Mouse (Mus musculus) neural tube, embryonic 12.5 days (tissue): ENCODE measurements around the gene Clstn3. TPM values are rescaled to one million over a fixed set of nuclear protein-coding genes. Genes with fewer than 3 reads are reported as not detected.
A peak's percentile ranks its signal among the peaks of the same experiment; 100 is the strongest.
"Not testable (repeated sequence)": the region's sequence is repeated elsewhere in the genome, so short reads cannot be mapped to it uniquely, and the experiment has no call there.

Experiments used
- ATAC-seq: fragments of 200-750 bp; cut with Nextera tagmentation; 2 replicates; pipeline ENCODE4 v1.8.0; 2017; ENCODE audit warnings: low read depth, mild to moderate bottlenecking, moderate TSS enrichment, moderate library complexity; ENCODE audit not compliant: low FRiP score
- H3K27ac ChIP-seq: fragments of 300-500 bp; sonication (generic); 2 replicates; pipeline ENCODE4 v1.5.1; 2016
- H3K27me3 ChIP-seq: fragments of 300-500 bp; sonication (generic); replicated peaks from 2 replicates; pipeline ENCODE4 v1.6.1; 2016; ENCODE audit warnings: mild to moderate bottlenecking
- H3K36me3 ChIP-seq: fragments of 300-500 bp; sonication (generic); 2 replicates; pipeline ENCODE4 v1.6.1; 2016; ENCODE audit warnings: mild to moderate bottlenecking
- H3K4me1 ChIP-seq: fragments of 300-500 bp; sonication (generic); 2 replicates; pipeline ENCODE4 v1.6.1; 2016
- H3K4me2 ChIP-seq: fragments of 300-500 bp; sonication (generic); replicated peaks from 2 replicates; pipeline ENCODE4 v1.6.1; 2016; ENCODE audit warnings: mild to moderate bottlenecking
- H3K4me3 ChIP-seq: fragments of 300-500 bp; sonication (generic); 2 replicates; pipeline ENCODE4 v1.5.1; 2016
- H3K9ac ChIP-seq: fragments of 300-500 bp; sonication (generic); 2 replicates; pipeline ENCODE4 v1.6.1; 2016; ENCODE audit warnings: mild to moderate bottlenecking
- H3K9me3 ChIP-seq: fragments of 300-500 bp; sonication (generic); 2 replicates; pipeline ENCODE4 v1.6.1; 2016; ENCODE audit warnings: mild to moderate bottlenecking
- WGBS: fragments of 180-500 bp; shearing (Covaris S2); methylation state at CpG from one replicate; pipeline ENCODE4 v1.1.7; 2016; 5-methylcytosine and 5-hydroxymethylcytosine counted together
- polyA plus RNA-seq: library from polyadenylated mRNA; unstranded; fragments of >200 nt; fragmentation: Nextera tagmentation; extraction: Ambion mirVana; gene quantifications from 2 replicates; pipeline ENCODE4 v1.2.1, GENCODE M21; 2016

The Clstn3 gene
- polyA plus RNA-seq, 1 experiment from 2014 or later: 39.7 TPM

DNA sequence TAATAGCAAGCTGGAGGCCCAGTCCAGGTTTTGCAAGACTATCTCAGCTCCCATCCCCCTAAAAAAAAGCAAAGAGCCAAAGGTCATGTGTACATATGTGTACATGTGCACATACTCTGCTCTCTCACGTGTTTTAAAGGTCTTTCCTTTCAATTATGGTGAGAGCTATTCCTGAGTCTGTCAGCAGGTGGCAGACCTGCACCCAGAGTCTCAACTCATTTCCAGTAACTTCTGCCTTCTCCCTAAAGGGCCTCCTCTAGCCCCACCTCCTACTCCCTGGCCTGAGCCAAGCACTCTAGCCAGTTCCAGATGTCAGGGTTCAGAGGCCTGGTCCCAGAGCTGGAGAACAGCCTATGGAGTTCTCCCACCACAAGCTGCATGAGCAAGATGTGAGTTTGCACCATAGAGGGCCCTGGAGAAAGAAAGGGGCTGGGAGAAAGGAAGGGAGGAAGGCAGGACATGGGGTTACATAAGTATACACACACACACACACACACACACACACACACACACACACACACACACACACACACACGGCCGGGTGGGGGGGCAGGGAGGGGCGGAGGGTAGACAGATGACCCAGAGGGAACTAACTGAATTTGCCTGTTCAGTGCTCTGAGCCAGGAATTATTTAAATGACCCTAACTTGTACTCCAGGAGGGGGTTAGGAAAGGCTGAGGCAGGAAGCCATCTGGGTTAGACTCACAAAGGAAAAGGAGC is 28.4 kb upstream of the Clstn3 start, which contains the start of gene C1rl:
TSS of gene C1rl (plus strand) at position 272 of the 720 bp plus-strand sequence.
- Histone ChIP-seq H3K4me1 (no peaks in the 10 kb centered on the region; the same call in 1 of the 2 replicates), H3K27ac (no peak within 1 kb of the TSS), H3K36me3 (no peaks in the 10 kb centered on the region), H3K27me3 (no peaks in the 10 kb centered on the region), H3K9me3 (no peaks in the 10 kb centered on the region), H3K4me2 (no peak within 1 kb of the TSS), H3K4me3 (no peak within 1 kb of the TSS), H3K9ac (no peak within 1 kb of the TSS)
- 61% methylated on average over 4 of the region's 4 CpGs for WGBS
- ATAC-seq: peak; percentile 82

DNA sequence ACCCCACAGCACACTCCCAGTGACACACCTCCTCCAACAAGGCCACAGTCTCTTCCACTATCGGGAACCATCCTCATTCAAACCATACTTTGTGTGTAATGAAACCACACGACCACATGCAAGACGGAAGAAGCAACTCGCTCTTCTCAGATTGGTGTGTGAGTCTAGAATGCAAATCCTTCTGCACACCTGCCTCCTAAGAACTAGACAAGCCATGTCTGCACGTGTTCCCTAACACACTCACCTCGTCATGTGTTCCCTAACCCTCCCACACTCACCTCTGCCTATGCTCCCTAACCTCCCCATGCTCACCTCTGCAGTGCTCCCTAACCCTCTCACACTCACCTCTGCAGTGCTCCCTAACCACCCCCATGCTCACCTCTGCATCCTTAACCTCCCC is 26.8 kb upstream of the Clstn3 start:
- ATAC-seq: no peak
- 83% methylated on average over 6 of the region's 6 CpGs for WGBS
- no peaks in the 10 kb centered on the region; the same call in 1 of the 2 replicates for H3K4me1 ChIP-seq
- no peak overlapping the region for H3K9ac ChIP-seq
- H3K4me2 ChIP-seq: no peak overlapping the region
- H3K36me3 ChIP-seq: no peaks in the 10 kb centered on the region
- H3K27ac ChIP-seq: no peak overlapping the region
- no peaks in the 10 kb centered on the region for H3K9me3 ChIP-seq
- H3K27me3 ChIP-seq: no peaks in the 10 kb centered on the region
- no peak overlapping the region for H3K4me3 ChIP-seq

DNA sequence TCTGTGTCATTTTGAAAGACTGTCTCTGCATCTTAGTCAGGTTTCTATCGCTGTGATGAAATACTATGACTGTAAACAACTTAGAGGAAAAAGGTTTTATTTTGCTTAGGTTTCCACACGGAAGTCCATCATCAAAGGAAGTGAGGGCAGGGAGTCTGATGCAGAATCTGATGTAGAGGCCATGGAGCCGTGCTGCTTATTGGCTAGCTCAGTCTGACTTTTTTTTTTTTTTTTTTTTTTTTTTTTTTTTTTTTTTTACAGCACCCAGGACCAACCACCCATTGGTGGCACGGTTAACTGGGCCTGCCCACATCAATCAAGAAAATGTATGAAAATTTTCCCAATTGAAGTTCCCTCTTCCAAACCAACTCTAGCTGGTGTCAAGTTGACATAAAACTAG is 24.4 kb upstream of the Clstn3 start:
- Histone ChIP-seq H3K27me3 (no peaks in the 10 kb centered on the region), H3K9me3 (no peaks in the 10 kb centered on the region), H3K36me3 (no peaks in the 10 kb centered on the region), H3K9ac (no peak overlapping the region), H3K4me2 (no peak overlapping the region), H3K4me3 (no peak overlapping the region), H3K4me1 (no peaks in the 10 kb centered on the region; the same call in 1 of the 2 replicates), H3K27ac (no peak overlapping the region)
- no peak for ATAC-seq
- 83% methylated on average over 4 of the region's 4 CpGs for WGBS

DNA sequence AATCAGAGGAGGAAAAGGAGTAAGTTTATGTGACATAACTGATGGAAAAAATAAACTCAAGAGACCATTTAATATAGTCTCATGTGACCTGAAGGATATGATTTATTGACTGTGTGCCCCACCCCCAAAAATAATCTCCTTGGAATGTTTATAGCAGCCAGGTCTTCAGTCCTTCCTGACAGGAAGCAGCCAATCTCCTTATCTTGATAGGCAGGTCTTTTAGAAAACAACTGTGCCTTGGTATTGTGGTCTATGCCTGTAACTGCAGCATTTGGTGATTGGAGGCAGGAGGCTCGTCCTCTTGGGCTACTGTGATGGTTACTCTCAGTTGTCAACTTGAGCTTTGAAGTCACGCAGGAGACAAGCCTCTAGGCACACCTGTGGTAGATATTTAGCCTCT is 22.9 kb upstream of the Clstn3 start:
- no peaks in the 10 kb centered on the region for H3K36me3 ChIP-seq
- WGBS: 64% methylated on average over 2 of the region's 2 CpGs
- H3K27ac ChIP-seq: no peak overlapping the region
- H3K4me1 ChIP-seq: no peaks in the 10 kb centered on the region
- ATAC-seq: no peak
- no peak overlapping the region for H3K4me2 ChIP-seq
- no peak overlapping the region for H3K9ac ChIP-seq
- H3K4me3 ChIP-seq: no peak overlapping the region
- H3K9me3 ChIP-seq: no peaks in the 10 kb centered on the region
- H3K27me3 ChIP-seq: no peaks in the 10 kb centered on the region

DNA sequence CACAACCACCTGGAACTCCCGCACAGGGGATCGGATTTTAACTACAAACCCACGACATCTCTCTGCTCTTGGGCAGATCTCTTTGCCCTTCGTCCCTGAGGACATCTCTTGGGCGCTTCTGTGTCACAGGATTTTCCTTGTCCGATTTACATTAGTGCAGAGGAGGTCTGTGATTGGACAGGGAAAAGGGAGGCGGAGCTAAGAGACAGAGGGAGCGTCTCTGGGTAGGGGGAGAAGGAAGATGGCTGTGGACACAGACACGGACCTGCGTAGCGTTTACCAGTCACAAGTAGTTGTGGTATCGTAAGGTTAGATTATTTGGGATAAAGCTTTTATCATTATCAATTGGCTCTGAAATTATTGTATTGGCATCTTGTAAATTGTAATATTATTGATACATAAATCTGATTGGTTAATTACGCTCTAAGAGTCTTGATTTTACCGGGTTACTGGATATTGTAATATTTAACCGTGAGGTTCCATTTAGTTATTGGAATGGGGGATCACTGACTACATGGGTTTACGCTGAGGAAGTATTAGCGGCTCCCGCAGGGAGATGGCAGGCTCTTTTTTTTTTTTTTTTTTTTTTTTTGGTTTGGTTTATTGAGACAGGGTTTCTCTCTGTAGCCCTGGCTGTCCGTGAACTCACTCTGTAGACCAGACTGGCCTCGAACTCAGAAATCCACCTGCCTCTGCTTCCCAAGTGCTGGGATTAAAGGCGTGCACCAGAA is 21.0 kb upstream of the Clstn3 start:
- Histone ChIP-seq H3K36me3 (no peaks in the 10 kb centered on the region), H3K4me2 (peak overlapping the region; percentile 45), H3K4me3 (0 out of 2 replicates have a peak overlapping the region, but pooled peaks have one; percentile 9), H3K27me3 (no peaks in the 10 kb centered on the region), H3K9ac (no peak overlapping the region), H3K27ac (no peak overlapping the region), H3K9me3 (no peaks in the 10 kb centered on the region), H3K4me1 (no peaks in the 10 kb centered on the region)
- 32% methylated on average over 21 of the region's 21 CpGs for WGBS
- ATAC-seq: peak; percentile 93

DNA sequence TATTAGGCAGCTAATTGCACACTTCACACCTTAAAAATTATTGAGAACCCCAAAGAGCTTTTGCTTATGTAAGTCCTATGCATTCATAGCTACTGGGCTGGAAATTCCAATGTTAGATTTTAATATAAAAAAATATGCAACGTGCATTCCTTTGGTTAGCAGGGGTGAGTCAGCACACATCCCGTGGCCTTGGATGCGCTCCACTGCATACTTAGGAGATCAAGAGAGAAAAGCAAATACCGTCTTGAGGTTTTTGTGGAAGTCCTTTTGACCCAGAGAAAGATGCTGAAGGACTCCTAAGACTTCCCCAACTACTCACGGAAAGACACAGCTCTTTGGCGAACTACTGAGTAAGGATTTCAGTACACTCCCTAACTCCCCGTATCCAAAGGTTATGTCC is 20.3 kb upstream of the Clstn3 start:
- Histone ChIP-seq H3K27ac (no peak overlapping the region), H3K27me3 (no peaks in the 10 kb centered on the region), H3K36me3 (no peaks in the 10 kb centered on the region), H3K4me1 (no peaks in the 10 kb centered on the region), H3K4me3 (no peak overlapping the region), H3K9ac (no peak overlapping the region), H3K9me3 (no peaks in the 10 kb centered on the region), H3K4me2 (peak overlapping the region; percentile 45)
- ATAC-seq: no peak
- WGBS: 91% methylated on average over 7 of the region's 7 CpGs

DNA sequence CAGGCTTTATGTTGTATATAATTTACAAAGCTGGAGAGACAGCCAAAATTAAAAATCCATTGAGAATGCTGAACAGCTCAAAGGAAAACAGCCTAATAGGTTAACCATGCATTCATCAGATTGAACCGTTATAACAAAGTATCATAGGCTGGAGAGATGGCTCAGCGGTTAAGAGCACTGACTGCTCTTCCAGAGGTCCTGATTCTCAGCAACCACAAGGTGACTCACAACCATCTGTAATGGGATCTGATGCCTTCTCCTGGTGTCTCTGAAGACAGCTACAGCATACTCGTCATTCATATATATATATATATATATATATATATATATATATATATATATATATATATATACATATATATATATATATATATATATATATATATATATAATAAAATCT is 19.2 kb upstream of the Clstn3 start:
- ATAC-seq, H3K27me3 ChIP-seq, H3K36me3 ChIP-seq, H3K4me2 ChIP-seq, H3K27ac ChIP-seq, H3K9ac ChIP-seq, H3K4me1 ChIP-seq, H3K9me3 ChIP-seq, H3K4me3 ChIP-seq: not testable (repeated sequence)
- WGBS: 87% methylated on average over 3 of the region's 3 CpGs

DNA sequence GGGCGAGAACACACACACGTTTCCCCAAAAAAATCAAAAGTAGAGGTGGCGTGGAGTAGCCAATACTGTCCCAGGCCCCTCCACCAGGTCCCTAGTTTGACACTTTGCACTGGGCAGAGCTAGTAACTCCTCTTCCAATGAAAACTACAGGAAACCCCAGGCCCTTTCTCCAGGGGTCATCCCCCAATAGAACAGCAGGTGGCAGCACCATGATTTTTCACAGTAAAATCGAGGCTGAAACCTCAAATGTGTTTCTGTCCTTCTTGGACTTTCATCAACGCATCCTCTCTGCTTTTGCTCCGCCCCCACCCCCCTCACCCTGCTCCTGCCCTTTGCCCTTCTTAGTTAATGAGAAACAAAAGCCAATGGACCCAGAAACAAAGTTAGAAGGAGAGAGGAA is 17.0 kb upstream of the Clstn3 start:
- Histone ChIP-seq H3K9me3 (no peaks in the 10 kb centered on the region), H3K36me3 (no peaks in the 10 kb centered on the region), H3K27ac (no peak overlapping the region), H3K9ac (no peak overlapping the region), H3K27me3 (no peaks in the 10 kb centered on the region), H3K4me2 (no peak overlapping the region), H3K4me1 (no peaks in the 10 kb centered on the region), H3K4me3 (no peak overlapping the region)
- WGBS: 25% methylated on average over 6 of the region's 6 CpGs
- ATAC-seq: no peak; the same call in 1 of the 2 replicates

DNA sequence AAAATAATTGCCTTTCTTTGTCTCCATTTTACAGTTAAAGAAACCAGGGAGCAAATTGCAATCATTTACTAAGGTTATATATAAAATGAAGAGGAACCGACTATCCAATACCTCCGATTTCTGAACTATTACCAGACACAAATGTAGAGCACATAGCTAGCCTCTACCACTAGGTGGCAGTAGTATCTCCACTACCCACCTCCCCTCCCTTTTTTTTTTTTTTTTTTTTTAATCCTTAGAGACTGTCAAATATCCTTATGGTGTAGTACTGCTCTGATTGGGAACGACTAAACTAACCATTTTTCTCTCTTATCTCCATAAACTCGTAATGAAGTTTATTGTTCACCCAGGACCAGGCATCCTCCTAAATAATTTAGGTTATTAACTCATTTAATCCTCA is 15.7 kb upstream of the Clstn3 start:
- Histone ChIP-seq H3K27me3 (no peaks in the 10 kb centered on the region), H3K4me3 (no peak overlapping the region), H3K36me3 (no peaks in the 10 kb centered on the region), H3K9ac (no peak overlapping the region), H3K27ac (no peak overlapping the region), H3K4me1 (no peaks in the 10 kb centered on the region), H3K9me3 (no peaks in the 10 kb centered on the region), H3K4me2 (no peak overlapping the region)
- WGBS: 61% methylated on average over 4 of the region's 4 CpGs
- no peak for ATAC-seq

DNA sequence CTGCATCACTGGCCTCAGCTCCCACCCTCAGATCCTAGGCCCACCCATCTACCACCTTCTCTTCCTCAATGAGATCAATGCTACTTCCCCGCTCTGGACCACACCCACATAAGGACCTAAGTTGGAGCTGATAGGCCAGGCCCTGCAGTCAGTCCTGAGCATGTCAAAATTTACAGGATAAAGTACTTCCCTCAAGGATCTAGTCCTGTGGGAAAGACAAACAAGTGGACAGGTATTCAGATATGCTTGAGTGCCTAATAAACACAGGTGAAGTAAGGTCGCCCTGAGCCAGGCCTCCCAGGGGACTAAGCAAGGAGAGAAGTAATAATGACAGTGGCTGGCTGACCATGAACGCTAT is 15.0 kb upstream of the Clstn3 start:
- H3K4me3 ChIP-seq: no peak overlapping the region
- no peaks in the 10 kb centered on the region for H3K36me3 ChIP-seq
- no peak overlapping the region for H3K9ac ChIP-seq
- no peak overlapping the region for H3K4me2 ChIP-seq
- no peaks in the 10 kb centered on the region for H3K27me3 ChIP-seq
- ATAC-seq: peak; percentile 22; the same call in 1 of the 2 replicates
- H3K4me1 ChIP-seq: no peaks in the 10 kb centered on the region
- 92% methylated on average over 3 of the region's 3 CpGs for WGBS
- no peak overlapping the region for H3K27ac ChIP-seq
- no peaks in the 10 kb centered on the region for H3K9me3 ChIP-seq

DNA sequence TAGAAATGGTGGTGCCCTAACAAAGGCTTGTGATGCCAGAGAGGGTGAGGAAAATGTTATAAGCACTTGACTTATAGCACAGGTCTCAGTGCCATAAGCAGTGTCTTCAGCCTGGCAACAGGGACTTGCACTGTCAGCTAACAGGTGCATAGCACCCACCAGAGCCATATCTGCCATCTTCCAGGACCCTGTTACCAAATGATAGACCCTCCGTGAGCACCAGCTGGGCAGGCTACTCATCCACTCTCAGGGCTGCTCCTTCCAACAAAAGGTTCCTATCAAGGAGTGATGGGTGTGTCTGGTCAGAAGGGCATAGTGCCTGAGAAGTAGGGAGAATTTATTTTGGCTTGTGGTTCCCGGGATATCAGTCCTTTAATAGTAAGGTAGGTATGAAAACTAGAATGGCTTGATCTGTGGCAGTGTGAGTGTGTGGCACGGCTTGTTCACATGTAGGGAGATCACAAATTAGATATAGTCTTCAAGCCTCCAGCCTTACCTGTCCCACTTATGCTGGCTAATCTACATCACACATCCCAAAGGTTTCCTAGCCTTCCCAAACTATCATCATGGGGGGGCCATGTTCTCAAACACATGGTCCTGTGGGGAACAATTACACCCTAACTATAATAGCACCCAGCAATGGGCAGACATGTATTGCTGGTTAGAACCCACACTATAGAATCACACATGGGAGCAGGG is 14.4 kb upstream of the Clstn3 start:
- Histone ChIP-seq H3K36me3 (no peaks in the 10 kb centered on the region), H3K4me2 (no peak overlapping the region), H3K4me3 (no peak overlapping the region), H3K27me3 (no peaks in the 10 kb centered on the region), H3K9me3 (no peaks in the 10 kb centered on the region), H3K4me1 (no peaks in the 10 kb centered on the region), H3K9ac (no peak overlapping the region), H3K27ac (no peak overlapping the region)
- 92% methylated on average over 3 of the region's 3 CpGs for WGBS
- ATAC-seq: no peak

DNA sequence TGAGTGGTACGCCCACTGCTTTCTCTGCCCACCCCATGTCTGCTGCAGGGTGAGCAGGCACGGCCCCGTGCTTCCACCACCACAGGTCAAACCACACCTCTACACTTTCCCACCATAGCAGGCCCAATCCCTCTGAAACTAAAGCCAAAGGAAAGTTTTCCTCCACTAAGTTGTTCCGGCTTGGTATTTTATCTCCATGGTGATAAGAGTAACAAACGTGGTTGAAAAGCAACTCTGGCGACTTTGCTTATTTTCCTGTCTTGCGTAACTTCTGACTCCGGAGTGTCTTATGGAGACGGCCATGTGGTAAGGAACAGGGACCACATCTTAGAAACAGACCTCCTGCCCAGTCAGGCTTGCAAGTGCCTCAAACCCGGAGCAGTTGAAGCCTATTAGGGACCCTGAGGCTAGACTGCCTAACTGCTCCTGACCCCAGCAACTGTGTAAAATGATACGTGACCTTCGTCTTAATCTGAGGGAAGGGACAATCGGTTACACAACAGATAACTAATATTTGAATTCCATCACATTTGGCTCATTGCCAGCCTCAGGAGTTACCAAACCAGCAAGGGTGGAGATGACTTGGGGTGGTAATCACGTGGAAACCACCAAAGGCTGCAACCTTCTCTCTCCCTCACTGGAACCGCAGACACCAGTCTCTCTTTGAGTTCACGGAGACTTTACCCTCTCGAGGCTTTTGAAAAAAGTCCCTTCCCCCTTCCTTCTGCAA is 13.5 kb upstream of the Clstn3 start:
- Histone ChIP-seq H3K4me1 (no peaks in the 10 kb centered on the region), H3K27me3 (no peaks in the 10 kb centered on the region), H3K36me3 (no peaks in the 10 kb centered on the region), H3K4me3 (no peak overlapping the region), H3K4me2 (no peak overlapping the region), H3K27ac (no peak overlapping the region), H3K9ac (no peak overlapping the region), H3K9me3 (no peaks in the 10 kb centered on the region)
- WGBS: 80% methylated on average over 17 of the region's 17 CpGs
- ATAC-seq: no peak
